Mouse (Mus musculus) midbrain, embryonic 10.5 days (tissue): ENCODE results near the gene Elovl2. TPM values are rescaled to one million over a fixed set of nuclear protein-coding genes. Genes with fewer than 3 reads are reported as not detected.

Experiments
- DNase-seq: peaks from one replicate; pipeline ENCODE4 v3.0.0-alpha.2; 2017; ENCODE audit warnings: low spot score
- H3K27ac ChIP-seq: fragments of 300-500 bp; sonication (generic); replicated peaks from 2 replicates; pipeline ENCODE4 v1.5.1; 2016; ENCODE audit warnings: mild to moderate bottlenecking
- H3K27me3 ChIP-seq: fragments of 300-500 bp; sonication (generic); 2 replicates; pipeline ENCODE4 v1.6.1; 2016; ENCODE audit warnings: low read depth, mild to moderate bottlenecking; ENCODE audit not compliant: poor library complexity, severe bottlenecking
- H3K36me3 ChIP-seq: fragments of 300-500 bp; sonication (generic); 2 replicates; pipeline ENCODE4 v1.6.1; 2016; ENCODE audit warnings: mild to moderate bottlenecking, moderate library complexity
- H3K4me1 ChIP-seq: fragments of 300-500 bp; sonication (generic); 2 replicates; pipeline ENCODE4 v1.6.1; 2016
- H3K4me3 ChIP-seq: fragments of 300-500 bp; sonication (generic); 2 replicates; pipeline ENCODE4 v1.5.1; 2016; ENCODE audit warnings: mild to moderate bottlenecking, moderate library complexity
- H3K9me3 ChIP-seq: fragments of 300-500 bp; sonication (generic); replicated peaks from 2 replicates; pipeline ENCODE4 v1.6.1; 2016; ENCODE audit warnings: mild to moderate bottlenecking
- WGBS: fragments of 180-500 bp; shearing (Covaris S2); methylation state at CpG from one replicate; pipeline ENCODE4 v1.1.7; 2016; 5-methylcytosine and 5-hydroxymethylcytosine counted together
- polyA plus RNA-seq: library from polyadenylated mRNA; unstranded; fragments of >200 nt; fragmentation: Nextera tagmentation; extraction: Ambion mirVana; gene quantifications from 2 replicates; pipeline ENCODE4 v1.2.1, GENCODE M21; 2016

The Elovl2 gene
- polyA plus RNA-seq, 1 experiment from 2014 or later = 46.8 TPM

GRCm38 (mm10) chr13:41249538-41250317 lies 29.5 kb upstream of the Elovl2 start, which contains the start of gene Smim13:
Gene Smim13 (plus strand): TSS chr13:41249844.
- DNase-seq = peak; percentile 96
- peaks cover 19% of the 10 kb centered on the region for H3K4me1 ChIP-seq
- WGBS = under 1% methylated on average over 76 of the region's 78 CpGs
- H3K36me3 ChIP-seq = no peaks in the 10 kb centered on the region
- peak within 1 kb of the TSS; percentile 82 for H3K4me3 ChIP-seq
- H3K27ac ChIP-seq = peak within 1 kb of the TSS; percentile 94
- no peaks in the 10 kb centered on the region for H3K9me3 ChIP-seq
- no peaks in the 10 kb centered on the region for H3K27me3 ChIP-seq

GRCm38 (mm10) chr13:41248751-41249520 lies 28.7 kb upstream of the Elovl2 start:
- DNase-seq = no peak
- WGBS = 46% methylated on average over 12 of the region's 12 CpGs
- Histone ChIP-seq H3K27ac (peak overlapping the region; percentile 94), H3K27me3 (no peaks in the 10 kb centered on the region; the same call in 1 of the 2 replicates), H3K4me1 (peaks cover 19% of the 10 kb centered on the region), H3K9me3 (no peaks in the 10 kb centered on the region), H3K36me3 (no peaks in the 10 kb centered on the region), H3K4me3 (peak overlapping the region; percentile 82)

GRCm38 (mm10) chr13:41244306-41244830 lies 24.2 kb upstream of the Elovl2 start:
- Histone ChIP-seq H3K36me3 (no peaks in the 10 kb centered on the region), H3K4me1 (peaks cover 7% of the 10 kb centered on the region), H3K27ac (no peak overlapping the region), H3K4me3 (no peak overlapping the region), H3K27me3 (no peaks in the 10 kb centered on the region; the same call in none of the 2 replicates), H3K9me3 (no peaks in the 10 kb centered on the region)
- no peak for DNase-seq
- WGBS = 65% methylated on average over 6 of the region's 6 CpGs

- Histone ChIP-seq H3K27ac (no peak overlapping the region), H3K9me3 (no peaks in the 10 kb centered on the region), H3K4me3 (no peak overlapping the region), H3K4me1 (no peaks in the 10 kb centered on the region), H3K27me3 (no peaks in the 10 kb centered on the region; the same call in none of the 2 replicates), H3K36me3 (no peaks in the 10 kb centered on the region)
- DNase-seq = no peak
- 78% methylated on average over 2 of the region's 2 CpGs for whole genome bisulfite sequencing
These were observed 21.4 kb upstream of the Elovl2 start for GRCm38 (mm10) chr13:41241557-41241956.

GRCm38 (mm10) chr13:41238805-41239130 lies 18.6 kb upstream of the Elovl2 start:
- WGBS = 14% methylated on average over 5 of the region's 5 CpGs
- Histone ChIP-seq H3K27me3 (no peaks in the 10 kb centered on the region; the same call in 1 of the 2 replicates), H3K4me1 (no peaks in the 10 kb centered on the region), H3K27ac (no peak overlapping the region), H3K36me3 (no peaks in the 10 kb centered on the region), H3K4me3 (no peak overlapping the region), H3K9me3 (no peaks in the 10 kb centered on the region)
- DNase-seq = no peak

GRCm38 (mm10) chr13:41238035-41238804 lies 18.0 kb upstream of the Elovl2 start:
- no peak overlapping the region for H3K4me3 ChIP-seq
- DNase-seq = no peak
- no peak overlapping the region for H3K27ac ChIP-seq
- H3K9me3 ChIP-seq = no peaks in the 10 kb centered on the region
- H3K36me3 ChIP-seq = no peaks in the 10 kb centered on the region
- no peaks in the 10 kb centered on the region; the same call in 1 of the 2 replicates for H3K27me3 ChIP-seq
- 78% methylated on average over 10 of the region's 10 CpGs for WGBS
- no peaks in the 10 kb centered on the region for H3K4me1 ChIP-seq

- Histone ChIP-seq H3K27me3 (no peaks in the 10 kb centered on the region; the same call in 1 of the 2 replicates), H3K4me3 (no peak overlapping the region), H3K27ac (no peak overlapping the region), H3K36me3 (no peaks in the 10 kb centered on the region), H3K9me3 (no peaks in the 10 kb centered on the region), H3K4me1 (no peaks in the 10 kb centered on the region)
- 83% methylated on average over 13 of the region's 13 CpGs for WGBS
- no peak for DNase-seq
These were observed 15.9 kb upstream of the Elovl2 start for GRCm38 (mm10) chr13:41235845-41236741.

- no peak overlapping the region for H3K27ac ChIP-seq
- no peaks in the 10 kb centered on the region for H3K9me3 ChIP-seq
- no peaks in the 10 kb centered on the region; the same call in 1 of the 2 replicates for H3K27me3 ChIP-seq
- no peak overlapping the region for H3K4me3 ChIP-seq
- H3K36me3 ChIP-seq = no peaks in the 10 kb centered on the region
- H3K4me1 ChIP-seq = no peaks in the 10 kb centered on the region
- DNase-seq = no peak
- 88% methylated on average over 6 of the region's 6 CpGs for WGBS
These were observed 15.0 kb upstream of the Elovl2 start for GRCm38 (mm10) chr13:41235181-41235580.

GRCm38 (mm10) chr13:41233241-41233640 lies 13.0 kb upstream of the Elovl2 start:
- WGBS = 90% methylated on average over 7 of the region's 7 CpGs
- Histone ChIP-seq H3K9me3 (no peaks in the 10 kb centered on the region), H3K4me1 (no peaks in the 10 kb centered on the region), H3K36me3 (no peaks in the 10 kb centered on the region), H3K27me3 (no peaks in the 10 kb centered on the region), H3K4me3 (no peak overlapping the region), H3K27ac (no peak overlapping the region)
- DNase-seq = no peak

GRCm38 (mm10) chr13:41232209-41232608 lies 12.0 kb upstream of the Elovl2 start:
- no peak for DNase-seq
- Histone ChIP-seq H3K4me1 (no peaks in the 10 kb centered on the region), H3K27ac (no peak overlapping the region), H3K4me3 (no peak overlapping the region), H3K27me3 (no peaks in the 10 kb centered on the region), H3K9me3 (no peaks in the 10 kb centered on the region), H3K36me3 (no peaks in the 10 kb centered on the region)
- WGBS = 94% methylated on average over 15 of the region's 15 CpGs

- Histone ChIP-seq H3K27ac (no peak overlapping the region), H3K36me3 (no peaks in the 10 kb centered on the region), H3K4me1 (no peaks in the 10 kb centered on the region), H3K27me3 (no peaks in the 10 kb centered on the region), H3K9me3 (no peaks in the 10 kb centered on the region), H3K4me3 (no peak overlapping the region)
- DNase-seq = no peak
- 91% methylated on average over 12 of the region's 12 CpGs for WGBS
These were observed 11.3 kb upstream of the Elovl2 start for GRCm38 (mm10) chr13:41231389-41231983.
